Mouse (Mus musculus) heart, embryonic 14.5 days (tissue): ENCODE measurements at regions not wholly inside any gene's neighbourhood (a gene's known extent, or its start where the extent isn't known, plus 50 kb on each side); places are given as distances from the start of the nearest gene placed in this dataset.

Experiments
- ATAC-seq: fragments of 200-750 bp; cut with Nextera tagmentation; 2 replicates; pipeline ENCODE4 v1.8.0; 2017; ENCODE audit warnings: low read depth, moderate TSS enrichment; ENCODE audit not compliant: insufficient number of reproducible peaks, insufficient read depth, low FRiP score
- H3K27ac ChIP-seq, 2 experiments: fragments of 200-500 bp in 1 of 2; fragments of 300-500 bp in 1 of 2; sonication (generic) in 1 of 2; replicated peaks in 1 of 2; 2 replicates each; pipeline ENCODE4 v1.5.1; 2012 to 2014; ENCODE audit warnings: low read depth in 2 of 2, low read length in 2 of 2, control low read depth in 1 of 2, mild to moderate bottlenecking in 1 of 2, mixed read lengths in 1 of 2; ENCODE audit not compliant: control insufficient read depth in 1 of 2, insufficient read depth in 1 of 2
- H3K27me3 ChIP-seq: fragments of 300-500 bp; sonication (generic); 2 replicates; pipeline ENCODE4 v1.6.1; 2014; ENCODE audit warnings: mild to moderate bottlenecking, low read length, control low read depth; ENCODE audit not compliant: control insufficient read depth, insufficient read depth
- H3K36me3 ChIP-seq: fragments of 300-500 bp; sonication (generic); 2 replicates; pipeline ENCODE4 v1.6.1; 2014; ENCODE audit warnings: mild to moderate bottlenecking, control low read depth, low read length, mixed read lengths; ENCODE audit not compliant: control insufficient read depth, insufficient read depth
- H3K4me1 ChIP-seq, 2 experiments: fragments of 200-500 bp in 1 of 2; fragments of 300-500 bp in 1 of 2; sonication (generic) in 1 of 2; 2 replicates each; pipeline ENCODE4 v1.6.1; 2012 to 2014; ENCODE audit warnings: low read length in 2 of 2, control low read depth in 1 of 2, mixed read lengths in 1 of 2; ENCODE audit not compliant: control insufficient read depth in 2 of 2, insufficient read depth in 2 of 2
- H3K4me2 ChIP-seq: fragments of 300-500 bp; sonication (generic); 2 replicates; pipeline ENCODE4 v1.6.1; 2014; ENCODE audit warnings: mild to moderate bottlenecking, low read length
- H3K4me3 ChIP-seq, 2 experiments: fragments of 200-500 bp in 1 of 2; fragments of 300-500 bp in 1 of 2; sonication (generic) in 1 of 2; 2 replicates each; pipeline ENCODE4 v1.5.1; 2012 to 2014; ENCODE audit warnings: low read length in 2 of 2, mild to moderate bottlenecking in 2 of 2, control low read depth in 1 of 2, low read depth in 1 of 2, moderate library complexity in 1 of 2; ENCODE audit not compliant: control insufficient read depth in 1 of 2, insufficient read depth in 1 of 2
- H3K9ac ChIP-seq: fragments of 300-500 bp; sonication (generic); 2 replicates; pipeline ENCODE4 v1.6.1; 2014; ENCODE audit warnings: mild to moderate bottlenecking, low read length
- H3K9me3 ChIP-seq: fragments of 300-500 bp; sonication (generic); 2 replicates; pipeline ENCODE4 v1.6.1; 2016; ENCODE audit warnings: low read length, control low read depth; ENCODE audit not compliant: control insufficient read depth
- WGBS: fragments of 180-500 bp; shearing (Covaris S2); extraction: QIAGEN DNeasy Blood & Tissue Kit; methylation state at CpG from one replicate; pipeline ENCODE4 v1.1.7; 2014; 5-methylcytosine and 5-hydroxymethylcytosine counted together

GRCm38 (mm10) chr6:140934286-140934685 lies 205.2 kb downstream of the Gm11077 start:
- Histone ChIP-seq H3K9ac (no peak overlapping the region), H3K9me3 (no peaks in the 10 kb centered on the region), H3K27me3 (no peaks in the 10 kb centered on the region), H3K4me2 (no peak overlapping the region), H3K27ac (no peak overlapping the region), H3K4me3 (no peak overlapping the region), H3K4me1 (no peaks in the 10 kb centered on the region), H3K36me3 (no peaks in the 10 kb centered on the region)
- WGBS, result 59% methylated on average over 6 of the region's 6 CpGs
- no peak for ATAC-seq

DNA sequence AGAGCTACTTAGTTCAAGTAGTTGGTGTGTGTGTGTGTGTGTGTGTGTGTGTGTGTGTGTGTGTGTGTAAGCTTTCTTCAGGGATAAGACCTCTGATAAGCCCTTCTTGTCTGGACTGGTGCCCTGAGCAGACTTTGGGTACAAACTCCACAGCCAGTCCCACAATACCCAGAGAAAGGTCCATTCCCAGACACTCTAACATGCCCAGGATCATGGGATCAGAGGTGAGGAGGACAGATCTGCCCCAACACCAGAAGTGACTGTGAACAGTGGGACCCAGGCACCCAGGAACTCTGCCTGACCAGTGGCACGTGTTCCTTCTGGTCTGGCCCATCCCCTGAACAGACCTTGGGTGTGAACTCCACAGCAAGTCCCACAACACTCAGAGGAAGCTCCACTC lies 208.9 kb downstream of the Gm11077 start:
- Histone ChIP-seq H3K36me3 (no peaks in the 10 kb centered on the region), H3K9me3 (no peaks in the 10 kb centered on the region), H3K27me3 (no peaks in the 10 kb centered on the region), H3K9ac (no peak overlapping the region), H3K4me2 (no peak overlapping the region), H3K27ac (no peak overlapping the region), H3K4me3 (no peak overlapping the region), H3K4me1 (no peaks in the 10 kb centered on the region)
- no peak for ATAC-seq
- WGBS, result 85% methylated on average over 1 of the region's 1 CpGs

DNA sequence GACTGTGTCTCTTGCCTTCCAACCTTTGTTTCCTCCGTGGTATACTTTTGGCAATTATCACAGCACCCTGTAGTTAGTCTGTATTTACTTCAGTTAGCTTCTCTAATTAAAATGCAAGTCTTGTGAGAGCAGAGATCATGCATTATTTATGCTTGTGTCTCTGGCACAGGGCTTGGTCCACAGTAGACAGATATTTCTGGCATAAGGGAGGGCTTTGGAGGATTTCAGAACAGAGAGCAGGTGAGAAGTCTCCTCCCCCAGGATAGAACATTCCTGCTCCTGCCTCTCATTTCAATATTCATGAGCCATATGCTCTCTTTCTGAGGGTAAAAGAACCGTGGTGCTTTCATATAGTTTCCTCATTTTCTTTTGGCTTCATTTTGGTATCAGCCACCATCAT lies 217.6 kb downstream of the Gm11077 start:
- no peaks in the 10 kb centered on the region for H3K27me3 ChIP-seq
- H3K4me3 ChIP-seq, result no peak overlapping the region
- no peak overlapping the region for H3K27ac ChIP-seq
- 67% methylated on average over 2 of the region's 2 CpGs for WGBS
- ATAC-seq, result no peak
- no peak overlapping the region for H3K9ac ChIP-seq
- no peaks in the 10 kb centered on the region for H3K36me3 ChIP-seq
- H3K4me2 ChIP-seq, result no peak overlapping the region
- no peaks in the 10 kb centered on the region for H3K9me3 ChIP-seq
- H3K4me1 ChIP-seq, result no peaks in the 10 kb centered on the region

DNA sequence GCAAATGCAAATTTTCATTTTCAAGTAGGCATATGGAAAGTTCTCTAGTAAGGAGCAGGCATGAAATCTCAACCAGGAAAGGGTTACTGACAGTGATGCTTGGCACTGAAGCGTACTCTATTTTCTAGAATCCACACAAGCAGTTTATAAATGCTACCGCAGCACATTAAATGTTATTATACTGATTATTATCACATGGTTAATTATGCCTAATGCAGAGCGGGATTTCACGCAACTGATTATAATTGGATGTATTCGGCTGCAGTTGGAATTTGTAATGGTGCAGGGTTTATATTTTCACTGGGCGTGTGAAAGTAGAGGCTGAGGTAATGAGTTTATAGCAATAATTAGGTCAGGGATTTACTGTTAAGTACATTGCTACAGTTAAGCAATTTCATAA lies 221.4 kb downstream of the Gm11077 start:
- no peak for ATAC-seq
- H3K4me3 ChIP-seq, result no peak overlapping the region
- H3K27me3 ChIP-seq, result no peaks in the 10 kb centered on the region
- H3K36me3 ChIP-seq, result no peaks in the 10 kb centered on the region
- no peaks in the 10 kb centered on the region for H3K4me1 ChIP-seq
- H3K27ac ChIP-seq, result no peak overlapping the region
- no peak overlapping the region for H3K9ac ChIP-seq
- H3K9me3 ChIP-seq, result no peaks in the 10 kb centered on the region
- WGBS, result 87% methylated on average over 6 of the region's 6 CpGs
- no peak overlapping the region for H3K4me2 ChIP-seq

DNA sequence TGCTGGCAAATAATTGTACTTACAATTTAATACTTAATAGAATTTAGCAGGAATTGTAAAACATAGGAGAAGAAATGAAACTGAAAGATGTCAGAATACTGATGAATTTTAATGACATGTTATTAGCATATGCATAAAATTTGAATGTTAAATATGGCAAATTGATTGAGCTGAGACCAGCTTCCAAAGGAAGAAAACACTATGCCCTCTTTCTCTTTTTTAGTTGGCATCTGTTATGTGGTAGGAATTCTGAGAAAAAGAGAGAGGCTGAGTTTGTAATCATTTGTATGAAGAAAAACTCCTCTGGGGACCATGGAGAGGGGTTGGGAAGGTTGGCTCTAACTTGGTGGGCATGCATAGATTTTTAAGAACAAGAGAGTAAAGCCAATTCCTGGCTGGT lies 224.2 kb downstream of the Gm11077 start:
- Histone ChIP-seq H3K4me2 (no peak overlapping the region), H3K27me3 (no peaks in the 10 kb centered on the region), H3K36me3 (no peaks in the 10 kb centered on the region), H3K4me3 (no peak overlapping the region), H3K27ac (no peak overlapping the region), H3K9ac (no peak overlapping the region), H3K9me3 (no peaks in the 10 kb centered on the region), H3K4me1 (no peaks in the 10 kb centered on the region; a peak in 1 of 4 replicates)
- no peak for ATAC-seq

DNA sequence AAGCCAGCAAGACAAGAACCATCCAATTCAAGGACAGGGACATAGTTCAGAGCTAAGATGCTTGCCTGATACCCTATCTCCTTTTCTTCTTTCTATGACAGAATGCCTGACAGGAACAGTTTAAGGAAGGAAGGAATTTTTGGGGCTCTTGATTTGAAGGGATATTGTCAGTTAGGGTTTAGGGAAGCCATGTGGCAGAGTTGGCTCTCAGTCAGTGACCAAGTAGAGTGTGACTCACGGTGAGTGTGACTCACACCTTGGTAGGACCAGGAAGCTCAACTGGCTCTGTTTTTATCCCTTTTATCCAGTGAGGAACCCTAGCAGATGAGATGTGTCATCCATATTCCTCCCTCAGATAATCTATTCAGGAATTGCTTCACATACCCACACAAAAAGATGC lies 224.6 kb downstream of the Gm11077 start:
- 70% methylated on average over 1 of the region's 1 CpGs for WGBS
- no peak for ATAC-seq
- Histone ChIP-seq H3K9ac (no peak overlapping the region), H3K4me1 (no peaks in the 10 kb centered on the region; a peak in 1 of 4 replicates), H3K27ac (no peak overlapping the region), H3K27me3 (no peaks in the 10 kb centered on the region), H3K4me2 (no peak overlapping the region), H3K9me3 (no peaks in the 10 kb centered on the region), H3K4me3 (no peak overlapping the region), H3K36me3 (no peaks in the 10 kb centered on the region)

DNA sequence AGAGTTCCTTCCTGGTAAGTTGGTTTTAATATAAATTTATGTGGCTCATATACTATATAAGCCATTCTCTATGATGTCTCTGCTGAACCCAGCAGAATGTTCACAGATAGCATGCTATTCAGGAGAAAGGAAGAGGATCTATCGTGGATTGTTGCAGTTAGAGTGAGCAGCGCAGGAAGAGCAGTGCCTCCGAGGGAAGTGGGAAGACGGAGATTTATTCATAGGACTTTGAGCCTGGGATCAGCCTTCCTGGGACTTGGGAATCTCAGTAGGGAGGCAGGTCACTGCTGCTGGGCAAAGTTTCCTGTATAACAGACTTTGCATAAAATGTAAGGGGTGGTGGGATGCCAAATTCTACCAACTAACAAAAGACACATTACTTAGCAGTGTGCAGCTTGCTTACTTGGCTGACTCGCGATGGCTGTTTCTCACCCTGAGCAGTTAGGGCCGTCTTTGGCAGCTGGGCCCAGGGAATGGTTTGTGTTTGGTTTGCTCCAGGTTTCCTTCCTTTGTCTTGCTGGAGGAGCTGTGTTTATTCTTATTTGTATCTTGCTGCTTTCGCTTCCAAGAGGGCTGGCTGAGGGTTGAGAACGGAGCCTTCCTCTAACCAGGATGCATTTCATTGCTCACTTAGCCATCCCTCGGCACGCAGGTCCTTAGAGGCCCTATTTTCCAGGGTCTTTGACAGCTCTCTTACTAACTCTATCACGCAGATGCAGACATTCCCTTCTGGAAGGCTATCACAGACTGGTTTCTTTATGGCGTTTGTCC lies 226.9 kb downstream of the Gm11077 start:
- Histone ChIP-seq H3K4me1 (no peaks in the 10 kb centered on the region; a peak in 1 of 4 replicates), H3K4me2 (0 out of 2 replicates have a peak overlapping the region, but pooled peaks have one; percentile 16), H3K9ac (no peak overlapping the region), H3K9me3 (no peaks in the 10 kb centered on the region), H3K27ac (peak overlapping the region; percentile 78 to 82), H3K36me3 (no peaks in the 10 kb centered on the region), H3K4me3 (no peak overlapping the region), H3K27me3 (no peaks in the 10 kb centered on the region)
- peak; percentile 64 for ATAC-seq
- 45% methylated on average over 13 of the region's 13 CpGs for WGBS

GRCm38 (mm10) chr6:140956522-140956863 lies 227.4 kb downstream of the Gm11077 start:
- H3K36me3 ChIP-seq, result no peaks in the 10 kb centered on the region
- H3K4me1 ChIP-seq, result no peaks in the 10 kb centered on the region; a peak in 1 of 4 replicates
- H3K27me3 ChIP-seq, result no peaks in the 10 kb centered on the region
- peak overlapping the region; percentile 78 to 82 for H3K27ac ChIP-seq
- 58% methylated on average over 4 of the region's 4 CpGs for WGBS
- no peak overlapping the region for H3K9ac ChIP-seq
- no peaks in the 10 kb centered on the region for H3K9me3 ChIP-seq
- no peak overlapping the region for H3K4me3 ChIP-seq
- no peak overlapping the region for H3K4me2 ChIP-seq
- ATAC-seq, result peak; percentile 64
